Mouse (Mus musculus): ENCODE measurements around the gene Slc9a8. TPM values are rescaled to one million over a fixed set of nuclear protein-coding genes. Genes with fewer than 3 reads are reported as not detected.

The Slc9a8 gene
- polyA plus RNA-seq, 1 experiment from 2014 or later = 26.5 TPM

GRCm38 (mm10) chr2:167458548-167458947 is 37.0 kb downstream of the Slc9a8 start:
- H3K4me2 ChIP-seq = no peak overlapping the region
- peaks cover 81% of the 10 kb centered on the region for H3K36me3 ChIP-seq (replicated peaks)
- WGBS = 96% methylated on average over 3 of the region's 3 CpGs
- H3K27ac ChIP-seq = no peak overlapping the region
- H3K27me3 ChIP-seq = no peaks in the 10 kb centered on the region
- H3K9me3 ChIP-seq = no peaks in the 10 kb centered on the region
- no peak overlapping the region for H3K4me3 ChIP-seq (replicated peaks)
- H3K9ac ChIP-seq = no peak overlapping the region
- ATAC-seq (ENCODE audit: low FRiP score) = no peak
- H3K4me1 ChIP-seq = no peaks in the 10 kb centered on the region

DNA sequence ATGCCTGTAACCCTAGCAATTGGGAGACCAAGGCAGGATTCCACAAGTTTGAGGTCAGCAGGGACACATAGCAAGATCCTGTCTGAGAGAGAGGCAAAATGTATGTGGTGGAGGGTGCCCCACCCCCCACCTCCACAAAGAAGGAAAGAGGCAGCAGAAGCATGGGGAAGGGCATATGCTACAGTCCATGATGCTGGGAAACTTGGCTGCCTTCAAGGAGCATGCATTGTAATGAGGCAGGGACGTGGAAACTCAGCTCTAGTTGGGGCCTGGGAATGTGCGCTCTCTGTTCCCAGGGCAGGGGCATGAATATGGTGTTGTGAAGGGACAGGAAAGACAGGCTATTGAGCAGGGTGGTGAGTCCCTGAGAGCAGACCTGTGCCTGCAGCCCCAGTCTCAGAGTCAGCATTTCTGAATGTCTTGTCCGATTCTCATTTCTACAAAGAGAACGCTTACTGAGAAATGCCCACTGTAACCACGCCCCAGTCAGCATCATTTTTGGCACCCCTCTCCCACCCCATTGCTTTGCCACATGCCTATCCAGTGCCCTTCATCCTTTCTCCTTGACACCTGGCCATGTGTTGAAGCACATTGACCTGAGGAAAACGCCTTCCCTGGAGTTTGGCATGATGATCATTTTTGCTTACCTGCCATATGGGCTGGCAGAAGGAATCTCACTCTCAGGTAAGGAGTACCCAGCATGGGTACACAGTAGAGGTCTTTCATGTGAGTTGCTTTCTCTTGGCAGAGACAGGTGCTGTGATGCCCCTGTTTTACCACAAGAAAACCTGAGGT is 37.8 kb downstream of the Slc9a8 start:
- H3K36me3 ChIP-seq (replicated peaks) = peaks cover 74% of the 10 kb centered on the region
- no peak overlapping the region for H3K9ac ChIP-seq
- H3K27me3 ChIP-seq = no peaks in the 10 kb centered on the region
- no peaks in the 10 kb centered on the region for H3K9me3 ChIP-seq
- H3K4me1 ChIP-seq = no peaks in the 10 kb centered on the region
- H3K4me3 ChIP-seq (replicated peaks) = no peak overlapping the region
- H3K4me2 ChIP-seq = no peak overlapping the region
- 94% methylated on average over 6 of the region's 6 CpGs for WGBS
- H3K27ac ChIP-seq = no peak overlapping the region
- ATAC-seq (ENCODE audit: low FRiP score) = no peak

GRCm38 (mm10) chr2:167462954-167463353 is 41.4 kb downstream of the Slc9a8 start:
- Histone ChIP-seq H3K4me3 (replicated peaks) (no peak overlapping the region), H3K4me2 (no peak overlapping the region), H3K9me3 (no peaks in the 10 kb centered on the region), H3K36me3 (replicated peaks) (peaks cover 69% of the 10 kb centered on the region), H3K27ac (no peak overlapping the region), H3K4me1 (no peaks in the 10 kb centered on the region), H3K27me3 (no peaks in the 10 kb centered on the region), H3K9ac (no peak overlapping the region)
- 0 out of 2 replicates have a peak, but pooled peaks have one; percentile 51 for ATAC-seq (ENCODE audit: low FRiP score)
- WGBS = 68% methylated on average over 6 of the region's 6 CpGs

DNA sequence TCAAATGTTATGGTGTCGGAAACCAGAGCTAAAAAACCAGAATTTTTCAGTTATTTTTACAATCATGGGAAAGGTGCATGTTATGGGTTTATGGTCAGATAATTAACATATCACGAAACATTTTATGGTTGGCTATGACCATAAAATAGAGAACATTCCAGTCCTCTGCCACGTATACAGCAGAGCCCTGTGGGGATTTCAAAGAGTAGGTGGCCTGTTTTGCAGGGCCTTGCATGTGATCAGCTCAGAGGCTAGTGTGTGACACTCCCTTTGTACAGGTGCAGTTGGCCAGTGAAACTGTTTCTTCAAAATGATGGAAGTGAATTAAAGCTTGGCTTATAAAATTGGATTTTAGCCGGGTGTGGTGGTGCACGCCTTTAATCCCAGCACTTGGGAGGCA is 42.3 kb downstream of the Slc9a8 start:
- H3K9me3 ChIP-seq = no peaks in the 10 kb centered on the region
- H3K4me1 ChIP-seq = no peaks in the 10 kb centered on the region
- H3K27me3 ChIP-seq = no peaks in the 10 kb centered on the region
- H3K27ac ChIP-seq = no peak overlapping the region
- no peak overlapping the region for H3K4me2 ChIP-seq
- peaks cover 66% of the 10 kb centered on the region for H3K36me3 ChIP-seq (replicated peaks)
- no peak overlapping the region for H3K9ac ChIP-seq
- WGBS = 94% methylated on average over 5 of the region's 5 CpGs
- no peak overlapping the region for H3K4me3 ChIP-seq (replicated peaks)
- no peak for ATAC-seq (ENCODE audit: low FRiP score)

DNA sequence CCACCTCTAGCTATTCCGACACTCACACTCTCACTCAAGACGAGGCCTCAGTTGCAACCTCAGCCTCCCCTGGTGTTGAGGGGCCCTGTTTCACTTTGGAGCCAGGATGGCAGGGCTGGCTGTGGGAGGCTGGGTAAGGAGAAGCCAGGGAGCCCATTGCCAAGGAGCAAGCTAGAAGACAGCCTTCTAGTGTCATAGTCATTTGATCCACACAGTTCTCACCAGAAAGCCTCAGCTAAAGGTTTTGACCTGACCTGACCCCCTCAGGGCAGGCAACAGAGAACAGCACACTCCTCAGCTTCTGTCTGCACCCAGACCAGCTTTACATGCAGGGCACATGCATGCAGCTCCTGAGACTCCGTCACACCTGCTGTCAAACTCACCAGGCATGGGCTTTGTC is 44.4 kb downstream of the Slc9a8 start:
- H3K9ac ChIP-seq = no peak overlapping the region
- no peaks in the 10 kb centered on the region for H3K9me3 ChIP-seq
- peaks cover 64% of the 10 kb centered on the region for H3K36me3 ChIP-seq (replicated peaks)
- H3K27ac ChIP-seq = no peak overlapping the region
- no peak overlapping the region for H3K4me2 ChIP-seq
- H3K4me1 ChIP-seq = no peaks in the 10 kb centered on the region
- no peak for ATAC-seq (ENCODE audit: low FRiP score)
- no peaks in the 10 kb centered on the region for H3K27me3 ChIP-seq
- 91% methylated on average over 3 of the region's 3 CpGs for WGBS
- no peak overlapping the region for H3K4me3 ChIP-seq (replicated peaks)

- H3K27me3 ChIP-seq = no peaks in the 10 kb centered on the region
- no peak for ATAC-seq (ENCODE audit: low FRiP score)
- H3K9me3 ChIP-seq = no peaks in the 10 kb centered on the region
- H3K4me2 ChIP-seq = no peak overlapping the region
- no peak overlapping the region for H3K4me3 ChIP-seq (replicated peaks)
- no peak overlapping the region for H3K27ac ChIP-seq
- H3K36me3 ChIP-seq (replicated peaks) = peaks cover 65% of the 10 kb centered on the region
- H3K9ac ChIP-seq = no peak overlapping the region
- 82% methylated on average over 5 of the region's 5 CpGs for WGBS
- no peaks in the 10 kb centered on the region for H3K4me1 ChIP-seq
Observed at GRCm38 (mm10) chr2:167467214-167467613, 45.7 kb downstream of the Slc9a8 start.

- H3K27ac ChIP-seq = no peak overlapping the region
- H3K27me3 ChIP-seq = no peaks in the 10 kb centered on the region
- H3K4me1 ChIP-seq = no peaks in the 10 kb centered on the region
- peaks cover 74% of the 10 kb centered on the region for H3K36me3 ChIP-seq (replicated peaks)
- H3K4me2 ChIP-seq = no peak overlapping the region
- 84% methylated on average over 6 of the region's 6 CpGs for WGBS
- H3K4me3 ChIP-seq (replicated peaks) = no peak overlapping the region
- ATAC-seq (ENCODE audit: low FRiP score) = no peak
- no peaks in the 10 kb centered on the region for H3K9me3 ChIP-seq
- no peak overlapping the region for H3K9ac ChIP-seq
Observed at GRCm38 (mm10) chr2:167468444-167468843, 46.9 kb downstream of the Slc9a8 start.

DNA sequence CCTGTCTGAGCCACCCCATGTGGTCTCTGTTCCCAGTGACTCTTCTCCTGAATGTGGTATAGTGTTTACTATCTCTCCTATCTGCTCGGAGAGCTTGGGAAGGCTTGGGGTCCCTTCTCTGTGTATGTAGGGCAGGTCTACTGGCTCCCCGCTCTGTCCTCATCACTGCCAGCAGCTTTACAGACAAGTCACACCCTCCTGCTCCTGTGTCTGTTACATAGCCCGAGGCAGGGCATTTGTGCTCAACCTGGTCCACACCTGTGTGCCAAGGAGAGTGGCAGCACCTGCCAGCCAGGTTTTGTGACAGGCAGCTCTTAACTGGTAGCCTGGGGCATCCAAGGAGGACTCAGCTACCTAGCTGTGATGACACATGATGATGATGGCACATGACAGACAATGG is 49.1 kb downstream of the Slc9a8 start:
- 95% methylated on average over 3 of the region's 3 CpGs for WGBS
- H3K4me1 ChIP-seq = peaks cover under 1% of the 10 kb centered on the region; the same call in 1 of the 2 replicates
- no peak overlapping the region for H3K4me3 ChIP-seq (replicated peaks)
- H3K27me3 ChIP-seq = no peaks in the 10 kb centered on the region
- no peak overlapping the region for H3K9ac ChIP-seq
- H3K27ac ChIP-seq = no peak overlapping the region
- no peak for ATAC-seq (ENCODE audit: low FRiP score)
- no peaks in the 10 kb centered on the region for H3K9me3 ChIP-seq
- H3K36me3 ChIP-seq (replicated peaks) = peaks cover 87% of the 10 kb centered on the region
- H3K4me2 ChIP-seq = no peak overlapping the region

DNA sequence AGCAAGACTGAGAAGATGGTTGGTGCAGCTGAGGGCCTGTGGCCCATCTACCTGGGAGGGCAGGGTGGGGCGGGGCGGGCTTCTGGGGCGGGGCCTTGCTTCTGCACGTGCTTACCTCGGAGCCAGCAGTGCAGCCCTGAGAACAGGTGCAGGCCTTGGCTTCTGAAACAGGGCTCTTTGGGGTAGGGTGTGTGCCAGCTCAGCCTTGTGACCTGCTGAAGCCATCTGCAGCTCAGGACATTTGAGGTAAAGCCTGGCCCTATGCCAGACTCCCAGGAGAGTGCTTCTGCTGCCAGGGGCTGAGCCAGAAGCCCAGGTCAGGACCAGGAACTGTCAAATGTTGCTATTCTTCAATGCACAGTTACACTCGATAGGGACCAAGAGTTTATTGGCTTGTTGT is 50.1 kb downstream of the Slc9a8 start:
- no peak for ATAC-seq (ENCODE audit: low FRiP score)
- peaks cover 10% of the 10 kb centered on the region for H3K4me1 ChIP-seq
- 95% methylated on average over 6 of the region's 6 CpGs for WGBS
- no peak overlapping the region for H3K27ac ChIP-seq
- no peak overlapping the region for H3K4me2 ChIP-seq
- no peaks in the 10 kb centered on the region for H3K9me3 ChIP-seq
- H3K27me3 ChIP-seq = no peaks in the 10 kb centered on the region
- H3K36me3 ChIP-seq (replicated peaks) = peaks cover 80% of the 10 kb centered on the region
- no peak overlapping the region for H3K4me3 ChIP-seq (replicated peaks)
- H3K9ac ChIP-seq = no peak overlapping the region

DNA sequence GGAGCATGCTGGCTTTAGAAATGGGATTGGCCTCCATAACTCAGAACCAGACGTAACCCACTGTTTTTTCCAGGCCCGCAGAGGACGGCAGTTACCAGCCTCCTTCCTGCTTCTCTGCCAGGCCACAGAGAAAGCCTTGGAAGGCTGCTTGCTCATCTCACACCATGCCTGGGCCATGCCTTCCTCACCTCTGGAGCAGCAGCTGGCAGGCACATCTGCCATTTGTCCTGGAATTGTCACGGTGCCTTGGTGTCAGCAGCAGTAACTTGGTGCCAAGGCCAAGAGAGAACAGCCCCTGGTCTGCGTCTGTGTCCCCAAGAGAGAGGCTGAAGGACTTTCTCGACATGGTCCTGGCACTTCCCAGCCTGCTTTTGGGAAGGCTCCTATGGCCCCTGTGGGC is 52.7 kb downstream of the Slc9a8 start:
- 94% methylated on average over 6 of the region's 6 CpGs for WGBS
- H3K4me3 ChIP-seq (replicated peaks) = no peak overlapping the region
- ATAC-seq (ENCODE audit: low FRiP score) = no peak
- H3K9ac ChIP-seq = no peak overlapping the region
- no peaks in the 10 kb centered on the region for H3K27me3 ChIP-seq
- no peak overlapping the region for H3K27ac ChIP-seq
- no peak overlapping the region for H3K4me2 ChIP-seq
- peaks cover 68% of the 10 kb centered on the region for H3K36me3 ChIP-seq (replicated peaks)
- H3K9me3 ChIP-seq = no peaks in the 10 kb centered on the region
- peaks cover 15% of the 10 kb centered on the region for H3K4me1 ChIP-seq

DNA sequence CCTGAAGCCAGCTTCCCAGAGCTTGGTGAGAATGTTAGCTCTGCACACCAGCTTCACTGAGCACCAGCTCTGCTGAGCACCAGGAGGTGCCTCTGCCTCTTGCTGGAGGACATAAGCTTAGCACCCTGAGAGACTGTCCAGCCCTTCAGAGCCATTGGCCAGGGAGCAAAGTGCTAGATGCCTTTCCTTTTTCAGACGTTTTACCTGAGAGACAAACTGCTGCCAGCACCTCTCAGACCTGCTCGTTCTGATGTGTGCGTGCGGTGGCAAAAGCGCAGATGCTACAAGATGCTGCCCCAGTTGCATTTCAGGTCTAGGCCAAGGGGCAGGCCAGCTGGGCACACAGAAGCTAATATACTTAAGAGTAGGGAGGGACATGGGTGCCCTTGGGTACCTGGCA is 54.1 kb downstream of the Slc9a8 start:
- 83% methylated on average over 5 of the region's 5 CpGs for WGBS
- Histone ChIP-seq H3K4me2 (no peak overlapping the region), H3K9ac (no peak overlapping the region), H3K27ac (peak overlapping the region; percentile 81), H3K36me3 (replicated peaks) (peaks cover 63% of the 10 kb centered on the region), H3K4me3 (replicated peaks) (no peak overlapping the region), H3K9me3 (no peaks in the 10 kb centered on the region), H3K4me1 (peaks cover 15% of the 10 kb centered on the region), H3K27me3 (no peaks in the 10 kb centered on the region)
- no peak; the same call in 1 of the 2 replicates for ATAC-seq (ENCODE audit: low FRiP score)

GRCm38 (mm10) chr2:167476200-167476688 is 54.7 kb downstream of the Slc9a8 start:
- WGBS = 28% methylated on average over 7 of the region's 7 CpGs
- ATAC-seq (ENCODE audit: low FRiP score) = peak; percentile 61; the same call in 1 of the 2 replicates
- Histone ChIP-seq H3K9ac (no peak overlapping the region), H3K4me1 (peaks cover 15% of the 10 kb centered on the region), H3K9me3 (no peaks in the 10 kb centered on the region), H3K36me3 (replicated peaks) (peaks cover 61% of the 10 kb centered on the region), H3K4me3 (replicated peaks) (no peak overlapping the region), H3K4me2 (no peak overlapping the region), H3K27me3 (no peaks in the 10 kb centered on the region), H3K27ac (peak overlapping the region; percentile 81)

DNA sequence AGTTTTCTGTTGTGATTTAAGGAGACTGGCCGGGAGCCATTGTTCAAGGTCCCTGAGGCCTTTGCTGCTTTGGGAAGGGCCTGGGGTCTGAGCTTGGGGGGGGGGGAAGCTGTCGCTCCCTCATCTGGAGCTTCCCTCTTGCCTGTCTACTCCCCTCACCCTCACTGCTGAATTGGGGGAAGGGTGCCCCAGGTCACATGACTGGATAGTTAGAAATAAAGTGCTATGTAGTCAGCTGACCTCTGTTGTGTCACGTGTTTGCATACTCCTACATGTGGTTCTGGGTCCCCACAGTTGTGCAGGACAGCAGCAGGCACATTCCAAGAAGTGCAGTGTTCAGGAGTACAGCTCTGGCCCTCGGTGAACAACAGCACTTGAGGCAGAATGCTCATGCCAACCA is 55.2 kb downstream of the Slc9a8 start:
- H3K27me3 ChIP-seq = no peaks in the 10 kb centered on the region
- no peak for ATAC-seq (ENCODE audit: low FRiP score)
- H3K4me1 ChIP-seq = peaks cover 15% of the 10 kb centered on the region
- H3K9me3 ChIP-seq = no peaks in the 10 kb centered on the region
- H3K36me3 ChIP-seq (replicated peaks) = peaks cover 55% of the 10 kb centered on the region
- 76% methylated on average over 4 of the region's 4 CpGs for WGBS
- no peak overlapping the region for H3K4me2 ChIP-seq
- no peak overlapping the region for H3K4me3 ChIP-seq (replicated peaks)
- H3K9ac ChIP-seq = no peak overlapping the region
- peak overlapping the region; percentile 81 for H3K27ac ChIP-seq

All from forebrain, embryonic 12.5 days (tissue).